Mouse (Mus musculus) lung, embryonic 14.5 days (tissue): ENCODE results near the gene Vps26c. TPM values are rescaled to one million over a fixed set of nuclear protein-coding genes. Genes with fewer than 3 reads are reported as not detected.
"Not testable (repeated sequence)": the region's sequence is repeated elsewhere in the genome, so short reads cannot be mapped to it uniquely, and the experiment has no call there.

ENCODE experiments used
- ATAC-seq: fragments of 200-750 bp; cut with Nextera tagmentation; 2 replicates; pipeline ENCODE4 v1.8.0; 2017; ENCODE audit warnings: mild to moderate bottlenecking, moderate TSS enrichment, moderate library complexity; ENCODE audit not compliant: insufficient read depth
- DNase-seq: peaks from one replicate; pipeline ENCODE4 v3.0.0-alpha.2; 2015
- H3K27ac ChIP-seq: fragments of 300-500 bp; sonication (generic); 2 replicates; pipeline ENCODE4 v1.5.1; 2014; ENCODE audit warnings: low read depth, mild to moderate bottlenecking, moderate library complexity
- H3K27me3 ChIP-seq: fragments of 300-500 bp; sonication (generic); 2 replicates; pipeline ENCODE4 v1.6.1; 2014; ENCODE audit warnings: low read length, control low read depth; ENCODE audit not compliant: insufficient read depth
- H3K36me3 ChIP-seq: fragments of 300-500 bp; sonication (generic); 2 replicates; pipeline ENCODE4 v1.6.1; 2014; ENCODE audit warnings: control low read depth; ENCODE audit not compliant: insufficient read depth
- H3K4me1 ChIP-seq: fragments of 300-500 bp; sonication (generic); 2 replicates; pipeline ENCODE4 v1.6.1; 2014; ENCODE audit warnings: antibody characterized with exemption, control low read depth; ENCODE audit not compliant: insufficient read depth
- H3K4me2 ChIP-seq: fragments of 300-500 bp; sonication (generic); 2 replicates; pipeline ENCODE4 v1.6.1; 2014; ENCODE audit warnings: mild to moderate bottlenecking
- H3K4me3 ChIP-seq: fragments of 300-500 bp; sonication (generic); 2 replicates; pipeline ENCODE4 v1.5.1; 2014; ENCODE audit warnings: low read depth, low read length
- H3K9ac ChIP-seq: fragments of 300-500 bp; sonication (generic); 2 replicates; pipeline ENCODE4 v1.6.1; 2014
- H3K9me3 ChIP-seq: fragments of 300-500 bp; sonication (generic); 2 replicates; pipeline ENCODE4 v1.6.1; 2016; ENCODE audit warnings: low read depth, low read length, control low read depth
- CTCF ChIP-seq: IDR thresholded peaks from 2 replicates; pipeline ENCODE4 v1.5.1; 2016; ENCODE audit warnings: antibody characterized with exemption, low read depth
- WGBS: fragments of 180-500 bp; shearing (Covaris S2); extraction: QIAGEN DNeasy Blood & Tissue Kit; methylation state at CpG from one replicate; pipeline ENCODE4 v1.1.7; 2014; 5-methylcytosine and 5-hydroxymethylcytosine counted together
- polyA plus RNA-seq: library from polyadenylated mRNA; unstranded; fragments of >200 nt; fragmentation: Nextera tagmentation; extraction: Ambion mirVana; gene quantifications from 2 replicates; pipeline ENCODE4 v1.2.1, GENCODE M21; 2014

Gene Vps26c
- polyA plus RNA-seq, 1 experiment from 2014 or later = 54.9 TPM

- Histone ChIP-seq H3K4me1 (peaks cover 14% of the 10 kb centered on the region; the same call in 1 of the 2 replicates), H3K4me3 (no peak overlapping the region), H3K27ac (peak overlapping the region; percentile 94), H3K4me2 (peak overlapping the region; percentile 39), H3K36me3 (peaks cover 3% of the 10 kb centered on the region; the same call in 1 of the 2 replicates), H3K9me3 (no peaks in the 10 kb centered on the region), H3K27me3 (no peaks in the 10 kb centered on the region), H3K9ac (no peak overlapping the region; the same call in 1 of the 2 replicates)
- DNase-seq = peak; percentile 94
- peak; percentile 95 for ATAC-seq
- 23% methylated on average over 6 of the region's 6 CpGs for WGBS
- TF ChIP-seq CTCF = no peak
Observed at GRCm38 (mm10) chr16:94519028-94519427, 7.6 kb downstream of the Vps26c start.

- H3K4me3 ChIP-seq = no peak overlapping the region
- no peaks in the 10 kb centered on the region for H3K9me3 ChIP-seq
- no peaks in the 10 kb centered on the region for H3K27me3 ChIP-seq
- H3K9ac ChIP-seq = no peak overlapping the region
- peaks cover 3% of the 10 kb centered on the region; the same call in 1 of the 2 replicates for H3K36me3 ChIP-seq
- DNase-seq (no peak), ATAC-seq (no peak)
- peaks cover 12% of the 10 kb centered on the region; the same call in 1 of the 2 replicates for H3K4me1 ChIP-seq
- no peak overlapping the region for H3K27ac ChIP-seq
- no peak overlapping the region for H3K4me2 ChIP-seq
- TF ChIP-seq CTCF = no peak
- WGBS = 96% methylated on average over 2 of the region's 2 CpGs
Observed at GRCm38 (mm10) chr16:94517606-94518005, 9.0 kb downstream of the Vps26c start.

GRCm38 (mm10) chr16:94509983-94510382, 16.6 kb downstream of the Vps26c start:
- WGBS = 75% methylated on average over 2 of the region's 2 CpGs
- DNase-seq (no peak), ATAC-seq (no peak)
- no peak for TF ChIP-seq CTCF
- Histone ChIP-seq H3K4me1 (no peaks in the 10 kb centered on the region), H3K27ac (no peak overlapping the region), H3K27me3 (no peaks in the 10 kb centered on the region), H3K4me3 (no peak overlapping the region), H3K4me2 (no peak overlapping the region), H3K9ac (no peak overlapping the region), H3K36me3 (peaks cover 48% of the 10 kb centered on the region), H3K9me3 (no peaks in the 10 kb centered on the region)

GRCm38 (mm10) chr16:94508769-94509168, 17.9 kb downstream of the Vps26c start:
- Histone ChIP-seq H3K27me3 (no peaks in the 10 kb centered on the region), H3K4me2 (no peak overlapping the region), H3K4me3 (no peak overlapping the region), H3K9me3 (no peaks in the 10 kb centered on the region), H3K9ac (no peak overlapping the region), H3K4me1 (no peaks in the 10 kb centered on the region), H3K27ac (no peak overlapping the region), H3K36me3 (peaks cover 60% of the 10 kb centered on the region)
- DNase-seq (no peak), ATAC-seq (no peak)
- no peak for TF ChIP-seq CTCF
- 87% methylated on average over 8 of the region's 8 CpGs for WGBS

GRCm38 (mm10) chr16:94507071-94507470, 19.6 kb downstream of the Vps26c start:
- H3K27ac ChIP-seq = no peak overlapping the region
- H3K9ac ChIP-seq = no peak overlapping the region
- H3K9me3 ChIP-seq = no peaks in the 10 kb centered on the region
- no peaks in the 10 kb centered on the region for H3K27me3 ChIP-seq
- H3K36me3 ChIP-seq = peaks cover 75% of the 10 kb centered on the region
- H3K4me2 ChIP-seq = no peak overlapping the region
- TF ChIP-seq CTCF = no peak
- ATAC-seq = no peak
- H3K4me1 ChIP-seq = no peaks in the 10 kb centered on the region
- WGBS = 92% methylated on average over 2 of the region's 2 CpGs
- H3K4me3 ChIP-seq = no peak overlapping the region
- no peak for DNase-seq

GRCm38 (mm10) chr16:94504192-94504591, 22.4 kb downstream of the Vps26c start:
- H3K9ac ChIP-seq = no peak overlapping the region
- 93% methylated on average over 5 of the region's 5 CpGs for WGBS
- H3K4me1 ChIP-seq = no peaks in the 10 kb centered on the region
- H3K4me3 ChIP-seq = no peak overlapping the region
- no peaks in the 10 kb centered on the region for H3K9me3 ChIP-seq
- no peaks in the 10 kb centered on the region for H3K27me3 ChIP-seq
- H3K36me3 ChIP-seq = peaks cover 77% of the 10 kb centered on the region
- H3K27ac ChIP-seq = no peak overlapping the region
- ATAC-seq (no peak), DNase-seq (no peak)
- no peak overlapping the region for H3K4me2 ChIP-seq
- no peak for TF ChIP-seq CTCF

- 81% methylated on average over 5 of the region's 5 CpGs for WGBS
- DNase-seq (no peak), ATAC-seq (peak; percentile 44; the same call in 1 of the 2 replicates)
- Histone ChIP-seq H3K4me3 (no peak overlapping the region), H3K36me3 (peaks cover 72% of the 10 kb centered on the region), H3K27ac (no peak overlapping the region), H3K27me3 (no peaks in the 10 kb centered on the region), H3K4me1 (no peaks in the 10 kb centered on the region), H3K4me2 (no peak overlapping the region), H3K9me3 (no peaks in the 10 kb centered on the region), H3K9ac (no peak overlapping the region)
- TF ChIP-seq CTCF = no peak
Observed at GRCm38 (mm10) chr16:94497911-94498310, 28.7 kb downstream of the Vps26c start.

- not testable (repeated sequence) for DNase-seq, H3K9ac ChIP-seq, H3K4me2 ChIP-seq, ATAC-seq, H3K27ac ChIP-seq, H3K4me3 ChIP-seq, H3K9me3 ChIP-seq, H3K27me3 ChIP-seq, H3K4me1 ChIP-seq
- 92% methylated on average over 7 of the region's 7 CpGs for WGBS
- peaks cover 67% of the 10 kb centered on the region for H3K36me3 ChIP-seq
Observed at GRCm38 (mm10) chr16:94497176-94497575, 29.5 kb downstream of the Vps26c start.
